Mouse (Mus musculus) C2C12 (cell line): Measurements from ENCODE around the gene Bad. TPM values are rescaled to one million over a fixed set of nuclear protein-coding genes. Genes with fewer than 3 reads are reported as not detected.

Experiments used
- H3K27me3 ChIP-seq: one replicate; pipeline ENCODE4 v1.6.1; 2011; ENCODE audit not compliant: control insufficient read depth, insufficient read depth, insufficient read length
- H3K36me3 ChIP-seq: one replicate; pipeline ENCODE4 v1.6.1; 2011; ENCODE audit not compliant: control insufficient read depth, insufficient read depth
- H3K4me3 ChIP-seq: one replicate; pipeline ENCODE4 v1.5.1; 2011; ENCODE audit warnings: mild to moderate bottlenecking, control low read depth; ENCODE audit not compliant: poor library complexity, insufficient read depth, severe bottlenecking
- H3K79me2 ChIP-seq: one replicate; pipeline ENCODE4 v1.6.1; 2011; ENCODE audit not compliant: control insufficient read depth, insufficient read depth
- H3K79me3 ChIP-seq: one replicate; pipeline ENCODE4 v1.6.1; 2011; ENCODE audit warnings: low read depth, control low read depth
- H3ac ChIP-seq: one replicate; pipeline ENCODE3; 2011; ENCODE audit warnings: low read depth; ENCODE audit not compliant: control insufficient read depth, insufficient read length
- CEBPB ChIP-seq: IDR thresholded peaks from one replicate; pipeline ENCODE4 v1.6.1; 2011; ENCODE audit warnings: low read depth, mild to moderate bottlenecking, control low read depth, moderate library complexity
- CTCF ChIP-seq: IDR thresholded peaks from one replicate; pipeline ENCODE4 v1.5.1; 2011; ENCODE audit not compliant: control insufficient read depth, insufficient read depth, insufficient read length
- FOSL1 ChIP-seq: IDR thresholded peaks from one replicate; pipeline ENCODE4 v1.8.0; 2011; ENCODE audit warnings: mild to moderate bottlenecking, low read length; ENCODE audit not compliant: poor library complexity, insufficient read depth, severe bottlenecking
- MAX ChIP-seq: IDR thresholded peaks from one replicate; pipeline ENCODE4 v1.6.1; 2011; ENCODE audit warnings: mild to moderate bottlenecking, control low read depth
- MYOD1 ChIP-seq: IDR thresholded peaks from one replicate; pipeline ENCODE4 v1.6.1; 2011; ENCODE audit warnings: low read depth; ENCODE audit not compliant: control insufficient read depth, insufficient read length
- MYOG ChIP-seq: IDR thresholded peaks from one replicate; pipeline ENCODE4 v1.6.1; 2011; ENCODE audit not compliant: control insufficient read depth, insufficient read length; ENCODE audit errors: extremely low read depth
- USF1 ChIP-seq: IDR thresholded peaks from one replicate; pipeline ENCODE4 v1.6.1; 2011; ENCODE audit warnings: low read depth, mild to moderate bottlenecking, control low read depth, moderate library complexity
- polyA plus RNA-seq: library from polyadenylated mRNA; unstranded; fragments of >200 nt; fragmentation: generic; extraction: Trizol; gene quantifications from one replicate; pipeline ENCODE4 v1.2.1, GENCODE M21; 2012; ENCODE audit warnings: missing spikeins

Gene Bad
- polyA plus RNA-seq, 1 experiment: 84.0 TPM

- H3K36me3 ChIP-seq: peaks cover 29% of the 10 kb centered on the region
- peak overlapping the region; percentile 46 for H3K4me3 ChIP-seq
- no peaks in the 10 kb centered on the region for H3K79me2 ChIP-seq
- no peaks in the 10 kb centered on the region for H3K79me3 ChIP-seq
- no peak for TF ChIP-seq FOSL1
- no peak for TF ChIP-seq MYOG
- no peak for TF ChIP-seq MAX
- no peak for TF ChIP-seq CTCF
- TF ChIP-seq CEBPB: no peak
- TF ChIP-seq MYOD1: no peak
- TF ChIP-seq USF1: no peak
- H3K27me3 ChIP-seq: no peaks in the 10 kb centered on the region
- peak overlapping the region; percentile 92 for H3ac ChIP-seq
Observed at GRCm38 (mm10) chr19:6950613-6951153, 9.0 kb downstream of the Bad start.

DNA sequence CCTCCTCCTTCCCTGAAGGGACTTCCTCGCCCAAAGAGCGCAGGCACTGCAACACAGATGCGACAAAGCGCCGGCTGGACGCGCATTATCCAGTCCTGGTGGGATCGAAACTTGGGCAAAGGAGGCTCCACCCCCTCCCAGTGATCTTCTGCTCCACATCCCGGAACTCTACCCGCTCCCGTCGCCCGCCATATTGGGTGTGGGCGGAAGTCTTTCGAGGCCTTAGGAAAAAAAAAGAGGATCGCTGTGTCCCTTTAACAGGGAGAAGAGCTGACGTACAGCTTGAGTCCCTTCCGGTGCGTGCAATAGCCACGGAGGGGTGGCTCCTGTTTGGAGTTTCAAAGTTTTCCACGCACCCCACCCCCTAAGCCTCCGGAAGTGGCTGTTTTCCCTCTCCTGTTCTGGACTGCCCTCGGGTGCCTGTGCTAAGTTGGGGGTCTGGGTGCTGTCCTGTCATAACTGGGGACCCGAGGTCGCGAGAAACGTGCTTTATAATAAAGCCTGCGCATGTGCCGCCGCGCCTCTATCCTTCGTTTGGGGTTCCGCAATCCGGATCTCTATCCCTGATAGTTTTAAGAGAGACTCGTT lies 9.8 kb downstream of the Bad start:
- peak overlapping the region; percentile 46 for H3K4me3 ChIP-seq
- H3K36me3 ChIP-seq: peaks cover 29% of the 10 kb centered on the region
- H3K79me3 ChIP-seq: no peaks in the 10 kb centered on the region
- TF ChIP-seq MAX (peak; percentile 89), FOSL1 (no peak), MYOG (no peak)
- peak overlapping the region; percentile 92 for H3ac ChIP-seq
- no peaks in the 10 kb centered on the region for H3K27me3 ChIP-seq
- no peaks in the 10 kb centered on the region for H3K79me2 ChIP-seq

DNA sequence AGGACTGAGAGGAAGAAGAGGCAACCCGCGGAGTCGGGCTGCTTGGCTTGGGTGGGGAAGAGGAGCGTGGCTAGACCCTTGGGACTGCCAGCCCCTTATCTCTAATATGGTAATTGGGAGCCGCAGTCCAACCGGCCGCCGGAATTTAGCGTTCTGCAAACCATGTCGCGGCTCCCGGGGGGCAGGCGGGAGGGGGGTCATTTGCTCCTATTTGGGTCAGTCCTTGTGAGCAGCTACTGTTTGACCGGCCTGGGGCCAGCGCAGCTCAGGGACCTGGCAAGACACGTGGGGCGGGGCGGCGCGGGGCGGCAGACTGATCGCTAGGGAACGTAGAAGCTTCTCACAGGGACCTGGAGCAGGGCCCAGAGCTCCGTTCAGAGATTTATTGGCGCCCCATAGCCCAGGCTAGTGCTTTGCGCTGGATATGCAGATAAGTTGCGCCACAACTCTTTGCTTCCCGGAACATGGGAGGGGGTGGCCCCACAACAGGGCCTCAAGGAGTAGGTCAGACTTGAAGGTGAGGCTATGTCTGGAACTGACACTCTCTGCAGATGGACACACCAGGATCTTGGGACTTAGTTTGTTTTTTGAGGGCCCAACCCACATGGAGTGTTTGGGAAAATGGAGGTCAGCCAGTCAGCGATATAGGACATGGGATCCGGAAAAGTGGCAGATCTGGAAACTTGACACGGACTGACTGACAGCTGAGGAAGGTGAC lies 10.5 kb downstream of the Bad start:
- Histone ChIP-seq H3K79me2 (no peaks in the 10 kb centered on the region), H3K79me3 (no peaks in the 10 kb centered on the region), H3K4me3 (peak overlapping the region; percentile 46), H3K27me3 (no peaks in the 10 kb centered on the region), H3ac (peak overlapping the region; percentile 52), H3K36me3 (peaks cover 30% of the 10 kb centered on the region)
- TF ChIP-seq CEBPB: peak; percentile 3
- no peak for TF ChIP-seq USF1
- no peak for TF ChIP-seq CTCF
- no peak for TF ChIP-seq MAX
- TF ChIP-seq MYOD1: no peak

GRCm38 (mm10) chr19:6952712-6953037 lies 11.0 kb downstream of the Bad start:
- TF ChIP-seq MAX (no peak), CEBPB (no peak), MYOD1 (no peak), MYOG (no peak), USF1 (no peak), FOSL1 (no peak), CTCF (no peak)
- no peaks in the 10 kb centered on the region for H3K79me3 ChIP-seq
- H3ac ChIP-seq: peak overlapping the region; percentile 52
- no peaks in the 10 kb centered on the region for H3K79me2 ChIP-seq
- no peaks in the 10 kb centered on the region for H3K27me3 ChIP-seq
- peaks cover 35% of the 10 kb centered on the region for H3K36me3 ChIP-seq
- peak overlapping the region; percentile 46 for H3K4me3 ChIP-seq

DNA sequence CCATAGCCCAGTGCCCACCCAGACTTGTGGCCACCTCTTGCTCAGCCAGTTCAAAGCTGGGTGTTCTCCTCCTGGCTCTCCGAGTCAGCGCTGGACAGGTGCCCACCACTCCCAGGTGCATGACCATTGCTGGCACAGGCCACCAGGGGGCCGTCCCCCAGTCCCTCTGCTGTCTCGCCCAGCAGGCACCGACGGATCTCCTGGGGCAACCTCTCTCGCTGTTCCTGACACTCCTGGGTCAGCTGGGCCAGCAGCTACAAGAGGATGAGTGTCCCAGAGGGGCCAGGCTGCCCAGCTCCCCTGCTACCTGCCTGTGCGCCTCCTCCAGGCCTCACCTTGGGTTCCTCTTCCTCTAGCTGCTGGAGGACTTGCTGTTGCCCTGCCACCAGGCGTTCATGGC lies 12.4 kb downstream of the Bad start:
- Histone ChIP-seq H3K79me3 (no peaks in the 10 kb centered on the region), H3K79me2 (no peaks in the 10 kb centered on the region), H3K27me3 (no peaks in the 10 kb centered on the region), H3K36me3 (peaks cover 49% of the 10 kb centered on the region), H3K4me3 (no peak overlapping the region), H3ac (no peak overlapping the region)
- TF ChIP-seq MYOG: no peak
- peak; percentile 21 for TF ChIP-seq CTCF

GRCm38 (mm10) chr19:6955424-6955823 lies 13.8 kb downstream of the Bad start:
- H3K79me2 ChIP-seq: no peaks in the 10 kb centered on the region
- H3K4me3 ChIP-seq: no peak overlapping the region
- no peaks in the 10 kb centered on the region for H3K27me3 ChIP-seq
- H3K36me3 ChIP-seq: peaks cover 61% of the 10 kb centered on the region
- H3ac ChIP-seq: no peak overlapping the region
- no peaks in the 10 kb centered on the region for H3K79me3 ChIP-seq
- TF ChIP-seq USF1: no peak
- no peak for TF ChIP-seq MYOD1
- TF ChIP-seq CTCF: no peak
- TF ChIP-seq CEBPB: no peak
- no peak for TF ChIP-seq FOSL1
- TF ChIP-seq MAX: no peak
- TF ChIP-seq MYOG: no peak
